Mouse (Mus musculus): ENCODE measurements around the gene Tbx3. TPM values are rescaled to one million over a fixed set of nuclear protein-coding genes. Genes with fewer than 3 reads are reported as not detected.

The Tbx3 gene
- polyA plus RNA-seq (2017; shearing (Covaris generic)): under 1 TPM in 1 of 2 experiments, not detected in 1; 0.28 TPM

DNA sequence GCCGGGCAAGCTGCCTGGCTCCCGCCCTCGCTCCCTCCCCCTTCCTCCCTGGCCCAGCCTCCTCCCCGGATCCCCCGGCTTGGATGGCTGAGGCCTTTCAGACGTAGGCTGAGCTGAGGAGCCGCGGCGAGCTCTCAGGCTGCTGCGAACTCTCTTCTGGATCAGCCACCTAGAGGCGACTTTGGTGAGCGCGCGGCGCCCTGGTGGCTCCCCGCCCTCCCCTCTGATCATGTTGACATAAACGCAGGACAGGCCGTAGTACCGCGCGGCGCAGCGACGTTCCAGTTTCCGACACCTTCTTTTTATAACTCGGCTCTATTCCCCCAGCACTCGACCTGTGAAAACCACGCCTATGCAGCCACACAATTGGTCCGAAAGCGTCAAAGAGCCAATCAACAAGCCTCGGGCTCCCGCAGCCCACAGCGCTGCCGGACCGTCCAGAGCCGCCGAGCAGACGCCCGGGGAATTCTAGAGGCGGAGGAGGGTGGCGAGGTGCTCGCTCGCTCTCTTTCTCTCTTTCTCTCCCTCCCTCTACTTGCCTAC is at the start of gene Tbx3:
Gene Tbx3 (plus strand): TSS at position 104 of the 543 bp plus-strand sequence.
- no peak for ATAC-seq

DNA sequence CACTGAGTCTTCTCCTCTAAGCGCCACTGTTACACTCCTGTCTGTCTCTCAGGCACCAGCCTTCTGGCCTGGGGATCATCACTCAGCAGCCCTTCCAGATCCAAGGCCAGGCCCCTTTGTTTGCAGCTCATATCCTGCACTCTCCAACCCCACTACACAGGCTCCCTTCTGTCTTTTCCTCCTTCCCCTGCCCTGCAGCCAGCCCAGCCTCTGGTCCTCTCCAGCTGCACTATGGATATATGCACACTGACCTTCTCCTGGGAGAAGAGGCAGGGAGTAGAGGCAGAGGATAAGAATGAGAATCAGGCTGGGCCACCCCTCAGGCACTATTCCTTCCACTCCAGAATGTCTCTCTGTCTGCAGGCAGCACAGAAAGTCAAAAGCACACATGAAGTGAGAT is 48.4 kb upstream of the Tbx3 start:
- no peak for ATAC-seq

DNA sequence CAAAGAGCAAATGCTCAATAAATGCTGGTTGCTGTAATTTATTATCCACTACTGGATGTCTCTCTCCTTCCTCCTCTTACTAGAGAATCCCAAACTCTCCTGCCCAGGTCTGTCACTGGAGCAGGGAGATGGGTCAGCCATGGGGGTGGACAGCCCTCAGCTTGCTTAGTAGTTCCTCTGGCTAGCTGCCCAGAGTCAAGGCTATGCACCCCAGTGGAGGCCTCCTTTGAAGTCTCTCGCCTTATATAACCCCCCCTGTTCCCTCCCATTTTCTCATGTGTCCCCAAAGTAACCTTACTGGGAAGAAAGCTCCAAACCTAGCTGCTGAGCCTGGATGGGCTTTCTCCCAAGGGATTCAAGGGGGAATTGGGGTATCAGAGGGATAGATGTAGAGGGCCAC is 45.9 kb upstream of the Tbx3 start:
- no peak for ATAC-seq

DNA sequence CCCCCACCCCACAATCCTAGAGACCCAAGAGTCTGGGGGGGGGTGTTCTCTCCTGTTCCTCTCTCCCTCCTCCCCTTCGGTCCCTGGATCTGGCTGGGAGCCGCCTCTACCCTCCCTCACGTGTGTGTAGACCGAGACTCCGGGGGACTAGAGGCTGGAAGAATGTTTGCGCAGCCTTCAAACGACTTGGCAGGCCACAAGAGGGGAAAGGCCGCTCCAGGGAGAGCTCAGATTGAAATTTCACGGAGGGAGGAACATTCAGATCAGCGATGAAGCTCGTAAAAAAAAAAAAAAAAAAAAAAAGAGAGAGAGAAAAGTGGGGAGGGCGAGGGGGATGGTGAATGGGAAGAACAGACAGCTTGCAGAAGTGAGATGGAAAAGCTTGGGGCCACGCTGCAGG is 44.9 kb upstream of the Tbx3 start:
- ATAC-seq: no peak

DNA sequence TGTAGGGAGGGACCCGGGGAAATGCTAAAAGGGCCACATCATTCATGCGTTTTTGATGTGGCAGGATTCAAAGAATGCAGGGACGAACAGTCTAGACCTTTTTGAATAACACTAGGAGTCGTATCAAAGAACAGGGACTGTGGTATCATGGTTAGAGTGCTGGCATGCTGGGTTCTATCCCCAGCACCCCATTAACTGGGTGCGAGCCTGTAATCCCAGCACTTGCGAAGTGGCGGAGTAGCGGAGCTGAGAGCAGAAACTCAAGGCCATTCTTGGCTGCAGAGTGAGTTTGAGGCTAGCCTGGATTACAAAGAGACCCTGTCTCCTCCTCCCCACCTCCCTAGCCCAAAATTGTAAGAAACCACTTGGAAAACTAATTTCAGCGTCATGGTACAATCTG is 44.3 kb upstream of the Tbx3 start:
- ATAC-seq: no peak

DNA sequence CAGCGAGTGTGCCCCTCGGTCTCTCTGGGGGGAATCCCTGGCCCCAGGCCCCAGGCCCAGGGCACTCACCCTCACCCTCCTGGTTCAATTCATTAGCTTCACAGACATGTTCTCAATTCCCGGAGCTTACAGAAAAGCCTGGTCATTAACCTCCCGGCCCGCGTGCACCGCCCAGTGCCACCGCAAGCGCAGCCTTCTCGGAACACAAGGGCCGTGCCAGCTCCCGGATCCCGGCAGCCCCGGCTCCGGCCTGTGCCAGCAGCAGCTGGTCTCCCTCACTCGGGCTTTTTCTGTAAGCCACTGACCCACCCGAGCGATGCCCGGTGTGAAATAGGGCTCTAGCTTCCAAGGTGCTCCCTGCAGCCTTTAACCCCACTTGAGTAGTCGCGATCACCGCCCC is 43.8 kb upstream of the Tbx3 start:
- no peak for ATAC-seq

DNA sequence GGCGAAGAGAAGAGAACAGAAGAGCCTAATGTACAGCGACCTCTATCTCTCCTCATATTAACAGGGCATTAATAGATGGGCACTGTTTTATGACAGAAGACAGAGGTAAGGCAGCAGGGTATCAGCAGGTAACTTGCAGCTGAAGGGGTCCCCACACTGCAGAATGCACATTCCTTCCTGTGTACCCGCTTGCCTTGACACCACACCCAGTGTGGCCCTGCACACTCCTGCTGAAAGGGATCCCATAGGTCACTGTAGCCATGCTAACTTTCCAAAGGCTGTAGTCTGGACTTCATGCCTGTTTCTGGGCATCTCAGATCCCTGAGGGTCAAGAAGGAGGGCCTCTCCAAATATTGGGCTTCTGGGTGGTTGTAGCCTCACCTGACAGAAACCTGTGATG is 42.4 kb upstream of the Tbx3 start:
- no peak for ATAC-seq

DNA sequence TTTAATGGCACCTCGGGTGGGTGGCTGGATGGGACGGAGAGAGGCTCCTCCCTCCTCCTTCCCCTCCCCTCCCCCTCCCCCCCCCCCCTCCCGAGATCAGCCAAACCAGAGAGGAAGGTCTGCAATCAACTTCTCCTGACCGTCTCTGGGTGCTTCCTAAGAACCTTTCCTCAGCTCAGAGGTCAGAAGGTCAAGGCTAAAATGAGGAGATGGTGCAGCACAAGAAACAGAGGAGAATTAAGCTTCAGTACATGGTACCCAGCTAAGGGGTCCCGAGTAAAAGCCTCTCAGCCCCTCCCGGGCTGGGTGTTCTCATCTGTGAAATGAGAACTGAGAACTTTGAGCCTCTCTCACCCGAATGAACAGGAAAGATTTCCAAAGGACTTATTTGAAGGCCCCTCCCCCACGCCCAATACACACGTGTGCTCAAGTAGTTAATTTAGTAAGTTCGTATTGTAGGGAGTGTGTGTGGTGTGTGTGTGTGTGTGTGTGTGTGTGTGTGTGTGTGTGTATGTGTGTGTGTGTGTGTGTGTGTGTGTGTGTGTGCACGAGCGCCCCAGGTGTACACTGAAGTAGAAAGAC is 41.6 kb upstream of the Tbx3 start:
- ATAC-seq: no peak

DNA sequence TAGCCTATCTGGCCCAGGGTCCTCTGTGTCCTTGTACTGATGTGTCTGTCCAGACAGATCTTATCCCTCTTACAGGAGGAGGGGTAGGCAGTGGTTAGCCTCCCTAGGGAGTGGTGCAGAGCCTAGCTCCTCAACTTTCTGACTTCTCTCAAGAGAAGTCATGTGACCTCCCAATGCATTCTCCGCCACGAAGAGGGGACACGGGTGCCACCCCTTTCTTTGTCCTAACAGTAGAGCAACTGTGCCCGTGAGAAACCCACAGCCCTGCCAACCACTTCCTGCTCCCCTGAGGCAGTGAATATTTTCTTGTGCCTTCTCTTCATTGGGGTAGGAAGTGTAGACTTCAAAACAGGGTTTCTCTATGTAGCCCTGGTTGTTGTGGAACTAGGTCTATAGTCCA is 36.9 kb upstream of the Tbx3 start:
- no peak for ATAC-seq

DNA sequence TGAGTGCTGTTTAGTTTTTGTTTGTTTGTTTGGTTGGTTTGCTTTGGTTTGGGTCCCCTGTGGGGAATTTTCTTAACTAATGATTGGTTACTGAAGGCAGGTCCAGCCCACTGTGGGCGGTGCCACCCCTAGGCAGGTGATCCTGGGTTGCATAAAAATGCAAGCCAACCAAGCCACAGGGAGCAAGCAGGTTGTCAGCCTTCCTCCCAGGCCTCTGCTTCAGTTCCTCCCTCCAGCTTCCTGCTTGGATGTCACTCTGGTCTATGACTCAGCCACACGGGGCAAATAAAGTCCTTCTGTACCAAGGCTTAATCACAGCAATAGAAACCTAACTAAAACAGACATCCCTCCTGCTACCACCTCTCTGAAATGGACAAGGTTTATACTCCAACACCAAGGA is 35.6 kb upstream of the Tbx3 start:
- no peak for ATAC-seq

DNA sequence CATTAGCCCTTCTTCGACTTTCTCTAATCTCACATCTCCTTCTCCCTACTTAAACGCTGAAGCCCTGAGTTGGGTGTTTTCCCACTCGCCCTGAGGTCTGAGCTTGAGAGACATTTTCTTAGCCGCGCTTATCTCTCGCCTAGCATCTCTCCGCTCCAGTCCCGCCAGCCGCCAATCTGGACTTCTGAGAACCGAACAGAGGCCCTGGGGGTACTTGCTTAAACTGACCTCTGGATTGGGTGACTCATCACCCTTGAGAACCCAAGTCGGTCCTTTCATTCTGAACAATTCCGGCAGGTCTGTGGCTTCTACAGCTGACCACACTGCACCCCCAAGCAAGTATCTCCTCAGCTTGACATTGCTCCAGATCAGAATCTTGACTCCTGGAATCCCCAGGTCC is 32.2 kb upstream of the Tbx3 start:
- ATAC-seq: no peak

DNA sequence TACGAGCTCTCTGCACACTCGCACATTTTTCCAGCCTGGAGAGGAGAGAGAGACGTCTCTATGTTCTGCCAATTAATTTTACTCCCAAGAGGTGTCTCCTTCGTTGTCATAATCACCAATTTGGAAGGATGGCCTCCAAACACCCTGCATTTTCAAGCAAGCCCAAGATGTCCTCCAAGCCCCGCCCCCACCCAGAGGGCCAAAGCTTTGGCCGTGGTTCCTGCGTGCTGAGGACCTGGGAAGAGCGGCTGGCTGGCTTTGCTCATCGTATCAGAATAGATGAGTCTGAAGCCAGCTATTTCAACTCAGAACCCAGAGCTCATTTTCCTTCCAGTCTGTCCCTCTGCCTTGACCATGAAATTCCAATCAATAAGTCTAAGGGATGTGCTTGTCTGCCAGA is 29.4 kb upstream of the Tbx3 start:
- no peak for ATAC-seq

DNA sequence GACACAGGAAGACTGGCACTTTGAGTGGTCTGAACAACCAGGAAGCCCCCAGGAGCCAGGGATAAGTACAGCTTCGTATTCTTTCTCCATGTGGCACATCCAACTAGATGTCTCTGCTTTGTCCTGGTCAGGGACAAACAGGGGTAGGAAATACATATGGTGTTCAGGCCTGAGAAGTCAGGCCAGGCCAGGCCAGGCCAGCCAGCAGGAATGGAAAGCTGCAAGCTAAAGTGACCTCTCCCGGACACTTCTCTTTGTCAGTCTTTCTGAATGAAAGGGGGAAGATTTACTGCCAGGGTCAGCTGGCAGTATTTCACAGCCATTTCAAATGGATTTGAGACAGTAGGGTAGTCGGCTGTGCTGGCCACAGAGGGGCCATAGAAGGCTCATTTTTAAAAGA is 28.8 kb upstream of the Tbx3 start:
- ATAC-seq: no peak

DNA sequence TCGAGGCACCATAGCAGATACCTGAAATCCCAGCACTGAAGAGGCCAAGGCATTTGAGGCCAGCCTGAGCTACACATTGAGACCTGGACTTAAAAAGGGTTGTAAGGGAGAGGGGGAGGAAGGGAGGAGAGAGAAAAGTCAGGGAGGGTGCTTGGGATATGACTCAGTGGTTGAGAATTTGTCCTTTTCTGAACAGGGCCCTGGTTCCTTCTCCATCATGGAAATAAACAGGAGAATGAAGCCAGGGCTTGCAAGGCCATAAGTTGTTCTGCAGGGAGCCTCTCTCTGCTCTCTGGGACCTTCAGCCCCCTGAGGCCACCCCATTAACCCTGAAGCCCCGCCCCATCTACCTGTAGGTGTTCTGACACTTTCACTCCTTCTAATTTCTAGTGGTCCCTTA is 23.5 kb upstream of the Tbx3 start:
- no peak for ATAC-seq

DNA sequence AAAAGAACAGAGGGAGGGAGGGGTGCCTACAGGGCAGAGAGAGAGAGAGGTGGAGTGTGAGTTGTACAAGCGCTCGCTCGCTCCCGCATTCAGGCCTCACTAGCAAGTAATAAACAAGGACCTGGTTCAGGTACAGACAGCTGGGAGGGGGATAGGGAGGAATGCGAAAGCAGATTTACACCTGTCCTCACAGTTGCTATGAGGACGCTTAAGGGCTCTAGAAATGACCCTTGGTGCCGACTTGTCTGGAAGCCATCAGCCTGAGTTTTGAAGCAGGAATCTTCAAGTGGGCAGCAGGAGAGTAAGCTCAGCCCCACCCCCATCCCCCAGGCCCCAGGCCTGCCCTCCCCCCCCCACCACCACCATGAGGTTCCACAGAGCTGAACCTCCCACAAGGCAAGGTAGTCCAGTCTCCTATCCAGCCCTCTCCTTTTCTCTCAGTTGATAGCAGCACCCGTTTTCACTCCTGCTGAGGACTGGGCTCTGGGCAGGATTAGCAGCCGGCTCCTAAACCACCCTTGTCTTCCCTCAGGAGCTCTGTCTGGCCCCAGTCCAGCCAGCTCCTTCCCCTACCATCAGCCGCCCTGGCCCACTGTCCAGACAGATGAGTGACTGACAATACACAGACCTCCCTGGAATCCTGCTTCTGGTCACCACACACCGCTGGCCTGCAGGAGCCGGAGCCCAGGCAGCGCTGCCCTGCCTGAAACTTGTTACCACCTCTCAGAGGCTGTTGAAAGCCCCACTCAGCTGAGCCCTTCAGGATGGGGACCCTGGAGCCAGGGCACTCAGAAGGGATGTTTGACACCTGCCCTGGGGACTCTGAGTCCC is 19.1 kb upstream of the Tbx3 start:
- no peak for ATAC-seq

DNA sequence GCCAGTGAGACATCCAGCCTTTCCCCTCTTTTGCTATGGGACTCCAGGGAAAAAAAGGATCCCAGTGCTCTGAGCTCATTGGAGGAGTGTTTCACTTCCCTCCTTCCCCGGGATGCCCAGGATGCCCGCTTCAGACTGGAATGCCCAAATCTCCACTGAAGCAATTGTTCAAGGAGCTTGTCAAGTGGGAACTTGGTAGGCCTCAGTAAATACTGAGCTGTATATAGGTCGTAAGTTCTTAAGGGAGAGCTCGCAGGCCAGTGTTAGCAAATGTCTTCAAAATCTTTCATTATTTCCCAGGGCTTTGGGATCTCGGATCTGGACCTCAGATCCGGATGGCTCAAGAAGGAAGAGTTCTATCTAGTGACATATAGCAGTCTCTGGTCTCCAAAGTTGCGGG is 14.1 kb upstream of the Tbx3 start:
- no peak for ATAC-seq

DNA sequence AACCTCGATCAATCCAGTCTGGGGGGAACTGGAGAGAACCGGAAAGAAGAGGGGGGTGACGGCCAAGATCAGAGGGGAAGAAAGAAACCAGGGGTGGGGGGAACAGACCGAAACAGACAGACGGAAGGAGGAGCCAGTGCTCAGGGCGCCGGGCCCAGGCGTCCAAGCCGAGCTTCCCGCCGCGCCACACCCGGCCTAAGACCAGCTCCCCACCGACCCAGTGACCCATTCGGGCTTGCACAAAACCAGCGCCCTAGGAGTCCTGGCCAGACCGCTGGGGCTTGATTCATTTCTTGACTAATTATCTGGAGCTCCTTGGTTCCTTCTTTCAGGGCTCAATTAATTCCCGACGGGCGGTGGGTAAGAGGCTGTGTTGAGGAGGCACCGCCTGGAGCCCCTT is 13.6 kb upstream of the Tbx3 start:
- no peak for ATAC-seq

DNA sequence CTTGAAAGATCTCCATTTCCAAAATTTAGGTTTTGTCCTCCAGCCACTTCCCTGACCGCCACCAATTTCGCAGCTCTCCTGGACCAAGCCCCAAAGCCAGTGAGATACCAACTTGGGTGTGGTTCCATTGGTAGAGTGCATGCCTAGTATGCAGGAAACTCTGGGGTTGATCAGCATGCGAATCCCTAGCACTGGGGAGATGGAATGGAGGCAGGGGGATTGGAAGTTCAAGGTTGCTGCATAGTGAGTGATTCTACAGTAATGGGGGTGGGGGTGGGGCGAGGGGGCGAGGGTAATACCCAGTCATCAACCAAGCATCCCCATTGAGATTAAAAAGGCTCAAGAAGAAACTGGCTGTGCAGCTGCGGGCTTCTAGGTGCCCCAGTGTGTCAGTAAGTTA is 13.1 kb upstream of the Tbx3 start:
- no peak for ATAC-seq

DNA sequence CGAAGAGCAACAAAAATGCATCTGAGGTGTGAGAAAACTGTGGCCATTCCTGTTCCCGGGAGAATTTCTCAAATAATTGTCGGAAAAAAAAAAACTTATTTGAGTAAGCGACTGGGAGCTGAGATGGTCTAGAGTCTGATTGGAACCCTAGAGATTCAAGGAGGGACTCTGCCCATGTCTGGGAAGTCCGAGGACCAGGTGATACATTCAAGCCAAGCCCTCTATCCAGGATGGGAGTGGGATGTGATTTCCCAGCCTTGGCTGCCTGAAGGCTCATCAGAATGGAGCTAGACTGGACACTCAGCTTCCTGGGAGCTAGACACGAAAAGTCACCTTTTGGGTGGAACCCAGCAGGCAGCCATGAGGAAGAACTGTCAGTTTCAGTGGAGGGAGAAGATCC is 12.7 kb upstream of the Tbx3 start:
- ATAC-seq: no peak

DNA sequence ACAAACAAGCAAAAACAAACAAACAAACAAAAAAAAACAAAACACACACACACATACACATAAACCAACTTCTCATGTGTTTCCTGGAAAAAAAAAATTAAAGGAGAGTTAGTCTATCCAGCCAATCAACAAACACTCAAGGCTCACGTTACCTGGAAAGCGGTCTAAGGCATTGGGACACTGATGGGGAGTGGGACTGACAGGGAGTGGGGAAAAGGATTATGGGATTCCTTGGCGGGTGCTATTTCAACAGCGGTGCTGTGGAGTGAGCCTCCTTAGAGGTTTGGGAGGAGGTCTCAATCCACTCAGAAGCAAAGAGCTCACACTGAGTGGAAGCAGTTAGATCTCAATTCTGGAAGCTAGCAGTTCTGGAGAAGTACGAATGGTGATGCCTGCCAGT is 12.1 kb upstream of the Tbx3 start:
- no peak for ATAC-seq

DNA sequence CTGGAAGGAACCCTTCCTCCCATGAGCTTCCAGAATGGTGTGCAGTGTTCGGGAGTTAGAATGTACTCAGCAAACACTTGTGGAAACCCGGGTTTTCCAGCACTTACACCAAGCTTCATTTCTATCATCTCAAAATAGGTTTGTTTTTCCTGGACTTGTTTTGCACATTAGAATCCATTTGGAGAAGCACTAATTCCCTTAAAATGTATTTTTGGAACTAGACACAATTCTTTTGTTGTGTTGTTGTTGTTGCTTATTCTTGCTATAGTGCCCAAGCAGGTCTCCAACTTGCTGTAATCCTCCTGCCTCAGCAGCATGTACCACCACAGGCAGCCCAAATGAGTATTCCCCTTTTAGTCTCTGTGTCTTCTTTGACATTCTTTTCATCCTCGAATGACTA is 11.4 kb upstream of the Tbx3 start:
- no peak for ATAC-seq

DNA sequence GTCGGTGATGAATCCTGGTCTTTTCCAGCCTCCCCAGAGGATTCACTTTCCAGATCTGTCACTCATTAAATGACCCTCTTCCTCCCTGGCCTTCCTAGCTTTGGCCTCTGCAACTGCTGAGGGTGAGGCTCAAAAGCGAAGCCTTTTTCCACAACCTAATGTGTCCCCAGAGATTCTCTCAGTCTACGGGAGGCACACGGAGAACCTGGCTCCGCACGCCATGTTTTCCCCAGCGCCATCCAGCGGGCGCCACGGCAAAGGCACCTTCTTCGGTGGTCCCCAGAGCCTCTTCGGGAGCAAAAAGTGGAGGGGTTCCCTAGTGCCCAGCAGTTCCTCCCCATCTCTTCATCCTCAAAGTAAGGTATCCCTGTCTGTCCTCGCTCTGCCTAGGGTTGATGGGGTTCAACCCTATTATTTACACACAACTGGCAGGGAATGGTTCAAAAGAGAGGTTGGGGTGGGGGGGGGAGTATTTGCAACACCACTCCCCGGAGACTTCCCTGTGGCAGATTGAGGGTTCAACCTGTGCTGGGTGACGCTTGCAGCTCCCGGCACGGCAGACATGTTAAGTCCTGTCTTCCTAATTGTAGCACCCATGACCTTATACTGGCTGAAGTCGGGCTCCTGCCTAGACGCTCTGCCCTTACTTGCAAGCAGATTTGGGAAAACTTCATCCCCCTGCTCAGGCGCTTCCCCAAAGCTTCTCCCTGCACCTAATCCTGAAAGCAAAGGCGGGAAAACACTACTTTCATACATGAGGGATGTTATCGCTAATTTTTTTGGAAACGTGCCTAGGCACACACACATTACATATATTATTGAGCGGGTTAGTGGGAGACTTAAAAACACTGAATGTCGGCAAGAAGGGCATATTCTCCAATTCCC is 9.7 kb upstream of the Tbx3 start:
- no peak for ATAC-seq

DNA sequence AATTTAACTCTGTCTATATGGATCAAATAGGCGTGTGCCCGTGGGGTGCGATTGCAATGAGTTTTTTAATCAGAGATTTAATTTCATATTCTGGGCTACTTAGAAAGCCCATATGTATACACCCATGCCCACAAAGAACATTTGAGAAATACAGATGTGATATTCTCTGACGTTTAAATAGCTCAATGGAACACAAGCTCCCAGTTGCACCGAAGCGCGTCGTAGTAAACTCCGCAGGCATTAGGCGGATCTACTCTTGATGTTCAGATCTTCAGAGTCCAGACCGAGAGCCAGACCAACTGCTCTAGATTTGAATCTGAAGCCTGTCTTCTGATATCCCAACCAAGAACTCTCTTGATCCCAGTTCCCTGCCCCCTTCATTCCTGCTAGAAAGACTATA is 9.0 kb upstream of the Tbx3 start:
- no peak for ATAC-seq
